Mouse (Mus musculus) stomach, postnatal 0 days (tissue): ENCODE results near the gene Eogt. TPM values are rescaled to one million over a fixed set of nuclear protein-coding genes. Genes with fewer than 3 reads are reported as not detected.
A peak's percentile ranks its signal among the peaks of the same experiment; 100 is the strongest.

ENCODE experiments used
- ATAC-seq: fragments of 200-750 bp; cut with Nextera tagmentation; 2 replicates; pipeline ENCODE4 v1.8.0; 2017; ENCODE audit not compliant: low FRiP score, low TSS enrichment
- DNase-seq: peaks from one replicate; pipeline ENCODE4 v3.0.0-alpha.2; 2016; ENCODE audit warnings: low spot score
- H3K27ac ChIP-seq: fragments of 300-500 bp; sonication (generic); replicated peaks from 2 replicates; pipeline ENCODE4 v1.5.1; 2014; ENCODE audit warnings: mild to moderate bottlenecking, control low read depth
- H3K27me3 ChIP-seq: fragments of 300-500 bp; sonication (generic); 2 replicates; pipeline ENCODE4 v1.6.1; 2014; ENCODE audit warnings: low read length; ENCODE audit not compliant: control insufficient read depth, insufficient read depth
- H3K36me3 ChIP-seq: fragments of 300-500 bp; sonication (generic); 2 replicates; pipeline ENCODE4 v1.6.1; 2014; ENCODE audit warnings: low read length, mixed read lengths; ENCODE audit not compliant: control insufficient read depth, insufficient read depth
- H3K4me1 ChIP-seq: fragments of 300-500 bp; sonication (generic); replicated peaks from 2 replicates; pipeline ENCODE4 v1.6.1; 2014; ENCODE audit warnings: antibody characterized with exemption; ENCODE audit not compliant: control insufficient read depth, insufficient read depth
- H3K4me2 ChIP-seq: fragments of 300-500 bp; sonication (generic); replicated peaks from 2 replicates; pipeline ENCODE4 v1.6.1; 2014; ENCODE audit warnings: low read depth, mild to moderate bottlenecking, control low read depth, moderate library complexity
- H3K4me3 ChIP-seq: fragments of 300-500 bp; sonication (generic); 2 replicates; pipeline ENCODE4 v1.5.1; 2014; ENCODE audit warnings: low read depth, low read length, control low read depth
- H3K9ac ChIP-seq: fragments of 300-500 bp; sonication (generic); 2 replicates; pipeline ENCODE4 v1.6.1; 2014; ENCODE audit warnings: mild to moderate bottlenecking, low read length, control low read depth, mixed read lengths
- H3K9me3 ChIP-seq: fragments of 300-500 bp; sonication (generic); 2 replicates; pipeline ENCODE4 v1.6.1; 2016; ENCODE audit warnings: low read length; ENCODE audit not compliant: control insufficient read depth
- CTCF ChIP-seq: IDR thresholded peaks from 2 replicates; pipeline ENCODE4 v1.5.1; 2016; ENCODE audit warnings: antibody characterized with exemption, low read depth, mild to moderate bottlenecking, moderate library complexity
- EP300 ChIP-seq: optimal IDR thresholded peaks from 2 replicates; pipeline ENCODE3; 2016; ENCODE audit warnings: antibody characterized with exemption
- WGBS: fragments of 180-500 bp; shearing (Covaris S2); extraction: QIAGEN DNeasy Blood & Tissue Kit; methylation state at CpG from one replicate; pipeline ENCODE4 v1.1.7; 2014; 5-methylcytosine and 5-hydroxymethylcytosine counted together
- polyA plus RNA-seq: library from polyadenylated mRNA; unstranded; fragments of >200 nt; fragmentation: Nextera tagmentation; extraction: Ambion mirVana; gene quantifications from 2 replicates; pipeline ENCODE4 v1.2.1, GENCODE M21; 2015

Gene Eogt
- polyA plus RNA-seq, 1 experiment from 2014 or later = 5.0 TPM

DNA sequence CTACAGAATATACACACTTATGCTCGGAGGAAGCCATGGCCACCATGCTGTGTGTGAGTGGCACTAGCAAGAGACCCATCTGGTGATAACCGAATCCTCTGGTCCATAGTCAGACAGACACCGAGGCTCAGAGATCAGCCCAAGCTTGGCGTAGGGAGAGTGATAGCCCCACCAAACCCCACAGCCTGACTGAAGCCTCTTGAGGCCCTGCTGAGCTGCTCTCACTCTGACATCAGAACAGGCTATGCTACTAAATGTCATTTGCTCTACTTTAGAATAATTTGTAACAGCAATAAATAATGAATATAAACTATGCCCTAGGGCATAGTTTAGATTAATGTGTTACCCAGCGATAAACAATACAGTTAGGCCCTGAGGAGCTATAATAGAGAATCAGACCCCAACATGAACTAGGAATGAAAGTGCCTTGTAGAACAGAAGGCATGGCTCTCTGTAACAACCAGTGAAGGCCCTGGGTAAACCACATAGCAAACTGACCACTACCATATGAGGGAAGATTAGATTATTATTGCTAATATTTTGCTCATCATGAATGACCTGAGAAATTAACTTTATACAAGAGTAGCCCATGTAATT lies 16.2 kb downstream of the Eogt start:
- ATAC-seq (no peak), DNase-seq (no peak)
- H3K27me3 ChIP-seq = no peaks in the 10 kb centered on the region
- WGBS = 84% methylated on average over 5 of the region's 5 CpGs
- TF ChIP-seq EP300 (no peak), CTCF (no peak)
- H3K27ac ChIP-seq = no peak overlapping the region
- no peaks in the 10 kb centered on the region for H3K9me3 ChIP-seq
- no peak overlapping the region for H3K9ac ChIP-seq
- no peak overlapping the region for H3K4me2 ChIP-seq
- no peak overlapping the region for H3K4me3 ChIP-seq
- no peaks in the 10 kb centered on the region for H3K4me1 ChIP-seq
- H3K36me3 ChIP-seq = no peaks in the 10 kb centered on the region; the same call in 1 of the 2 replicates

DNA sequence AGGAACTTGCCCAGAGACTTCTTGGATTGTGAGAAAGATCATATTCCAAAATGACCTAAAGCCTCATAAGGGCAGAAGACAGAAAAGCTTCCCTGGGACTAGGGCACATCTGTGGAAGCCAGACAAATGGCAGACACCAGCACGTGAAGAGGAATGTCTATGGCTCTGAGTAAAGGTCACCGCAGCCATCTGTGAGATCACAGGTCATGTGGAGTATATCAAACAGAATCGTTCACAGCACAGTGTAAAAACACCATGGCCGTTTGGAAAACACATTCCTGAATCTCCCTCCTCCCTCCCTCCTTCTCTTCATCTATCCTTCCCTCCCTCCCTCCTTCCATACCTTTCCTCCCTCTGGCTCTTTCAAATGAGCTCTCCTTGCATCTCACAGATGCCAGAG lies 17.2 kb downstream of the Eogt start:
- 26% methylated on average over 4 of the region's 4 CpGs for WGBS
- Histone ChIP-seq H3K9me3 (no peaks in the 10 kb centered on the region), H3K4me2 (no peak overlapping the region), H3K4me1 (no peaks in the 10 kb centered on the region), H3K27me3 (no peaks in the 10 kb centered on the region), H3K36me3 (no peaks in the 10 kb centered on the region; the same call in 1 of the 2 replicates), H3K9ac (no peak overlapping the region), H3K4me3 (no peak overlapping the region), H3K27ac (no peak overlapping the region)
- ATAC-seq = no peak
- TF ChIP-seq EP300 (no peak), CTCF (no peak)
- no peak for DNase-seq

DNA sequence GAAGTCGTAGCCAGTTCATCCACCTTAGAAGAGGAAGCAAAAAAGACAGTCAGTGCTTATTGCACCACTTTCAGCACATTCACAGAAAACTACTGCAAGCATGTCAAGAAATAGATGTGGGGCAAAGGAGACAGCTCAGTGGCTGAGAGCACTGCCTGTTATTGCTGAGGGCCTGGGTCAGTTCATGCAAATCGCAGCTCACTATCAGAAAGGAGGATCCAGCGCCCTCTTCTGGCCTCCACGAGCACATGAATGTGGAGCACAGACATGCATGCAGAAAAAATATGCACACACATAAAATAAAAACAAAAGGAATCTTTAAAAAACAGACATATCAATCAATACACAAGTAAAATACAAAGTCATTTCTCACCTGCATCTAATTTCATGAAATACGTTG lies 18.0 kb downstream of the Eogt start:
- Histone ChIP-seq H3K27ac (no peak overlapping the region), H3K4me3 (no peak overlapping the region), H3K36me3 (no peaks in the 10 kb centered on the region; the same call in 1 of the 2 replicates), H3K9me3 (no peaks in the 10 kb centered on the region), H3K4me2 (no peak overlapping the region), H3K4me1 (no peaks in the 10 kb centered on the region), H3K27me3 (no peaks in the 10 kb centered on the region), H3K9ac (no peak overlapping the region)
- 76% methylated on average over 5 of the region's 5 CpGs for WGBS
- ATAC-seq (no peak), DNase-seq (no peak)
- TF ChIP-seq EP300 = no peak
- TF ChIP-seq CTCF = peak; percentile 38

DNA sequence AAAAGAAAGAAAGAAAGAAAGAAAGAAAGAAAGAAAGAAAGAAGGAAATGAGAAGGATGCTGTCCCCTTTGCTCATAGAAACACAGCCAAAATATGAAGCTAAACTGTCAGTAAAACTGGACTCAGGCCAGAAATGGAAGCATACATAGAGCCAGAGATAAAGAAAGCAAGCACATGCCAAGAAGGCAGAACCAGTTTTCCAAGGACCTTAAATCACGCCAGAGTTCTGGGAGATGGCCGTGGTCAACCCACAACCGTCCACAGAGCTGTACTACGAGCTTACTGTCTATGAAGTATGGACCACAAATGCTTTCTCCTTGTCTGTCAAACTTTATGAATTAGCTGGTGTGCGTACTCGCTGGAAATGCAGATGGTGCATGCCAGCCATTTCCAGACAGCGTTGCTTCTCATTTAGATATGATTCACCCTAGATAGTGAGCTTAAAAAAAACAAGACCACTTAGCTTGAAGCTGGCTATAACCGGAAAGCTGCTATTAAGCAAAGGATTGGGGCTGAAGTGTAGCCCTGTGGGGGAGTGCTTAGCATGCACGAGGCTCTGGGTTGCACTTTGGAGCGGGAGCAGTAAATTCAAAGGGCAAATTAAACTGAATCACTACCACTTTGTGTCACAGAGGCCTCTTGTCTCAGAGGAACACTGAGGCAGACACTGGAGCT lies 24.5 kb downstream of the Eogt start:
- Histone ChIP-seq H3K36me3 (no peaks in the 10 kb centered on the region), H3K9ac (no peak overlapping the region), H3K27me3 (no peaks in the 10 kb centered on the region), H3K27ac (no peak overlapping the region), H3K9me3 (no peaks in the 10 kb centered on the region), H3K4me1 (no peaks in the 10 kb centered on the region), H3K4me3 (no peak overlapping the region), H3K4me2 (no peak overlapping the region)
- TF ChIP-seq EP300 (no peak), CTCF (no peak)
- ATAC-seq = peak; percentile 61; the same call in 1 of the 2 replicates
- WGBS = 50% methylated on average over 10 of the region's 10 CpGs
- DNase-seq = peak; percentile 38

- 74% methylated on average over 4 of the region's 4 CpGs for WGBS
Observed at GRCm38 (mm10) chr6:97120922-97121321, 28.1 kb downstream of the Eogt start.

DNA sequence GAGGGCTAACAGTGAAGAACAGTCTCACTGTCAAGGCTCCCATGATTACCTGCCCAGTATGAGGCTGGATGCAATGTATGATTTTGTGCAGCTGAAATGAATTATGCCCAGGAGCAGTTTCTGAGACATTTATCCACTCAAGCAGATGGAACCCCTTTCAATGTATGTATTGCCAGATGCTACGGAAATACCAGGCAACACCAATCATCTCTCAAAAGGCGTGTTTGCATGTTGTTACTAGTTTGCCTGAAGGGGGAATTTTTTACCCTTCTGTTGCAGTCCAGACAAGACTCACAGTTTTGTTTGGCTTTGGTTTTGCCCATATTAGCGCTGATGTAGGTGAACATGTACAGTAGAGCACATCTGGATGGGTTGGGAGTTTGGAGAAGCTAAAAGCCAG lies 30.7 kb downstream of the Eogt start:
- Histone ChIP-seq H3K27me3 (no peaks in the 10 kb centered on the region), H3K9me3 (no peaks in the 10 kb centered on the region), H3K27ac (no peak overlapping the region), H3K4me2 (no peak overlapping the region), H3K4me1 (no peaks in the 10 kb centered on the region), H3K9ac (no peak overlapping the region), H3K4me3 (no peak overlapping the region), H3K36me3 (peaks cover 3% of the 10 kb centered on the region; the same call in 1 of the 2 replicates)
- DNase-seq = no peak
- WGBS = 71% methylated on average over 3 of the region's 3 CpGs
- ATAC-seq = no peak
- TF ChIP-seq EP300 (no peak), CTCF (no peak)

More at GRCm38 (mm10) chr6:97120922-97121321, 28.1 kb downstream of the Eogt start:
- ATAC-seq (no peak), DNase-seq (no peak)
- Histone ChIP-seq H3K9ac (no peak overlapping the region), H3K4me2 (no peak overlapping the region), H3K27ac (no peak overlapping the region), H3K36me3 (0 out of 2 replicates have a peak, but pooled peaks cover under 1% of the 10 kb centered on the region), H3K9me3 (no peaks in the 10 kb centered on the region), H3K27me3 (no peaks in the 10 kb centered on the region), H3K4me1 (no peaks in the 10 kb centered on the region), H3K4me3 (no peak overlapping the region)
- TF ChIP-seq EP300 (no peak), CTCF (no peak)
